Mouse (Mus musculus): ENCODE measurements at regions not wholly inside any gene's neighbourhood (a gene's known extent, or its start where the extent isn't known, plus 50 kb on each side); places are given as distances from the start of the nearest gene placed in this dataset.

GRCm38 (mm10) chr7:95578633-95579032 lies 592.4 kb upstream of the Tenm4 start:
- TF ChIP-seq CTCF (IDR thresholded peaks at IDR 0.05; ENCODE audit: control insufficient read depth, insufficient read depth, insufficient replicate concordance, low read depth, low read length) (no peak), POLR2A (IDR thresholded peaks at IDR 0.05; ENCODE audit: control insufficient read depth, low read depth, low read length) (no peak)

Measured in testis, adult 2 months (tissue).